Mouse (Mus musculus) limb, embryonic 11.5 days (tissue): ENCODE data around the gene Heg1. TPM values are rescaled to one million over a fixed set of nuclear protein-coding genes. Genes with fewer than 3 reads are reported as not detected.

Source experiments
- ATAC-seq: fragments of 200-750 bp; cut with Nextera tagmentation; 2 replicates; pipeline ENCODE4 v1.8.0; 2017; ENCODE audit warnings: low read depth; ENCODE audit not compliant: insufficient number of reproducible peaks, low FRiP score, low TSS enrichment
- DNase-seq: peaks from one replicate; pipeline ENCODE4 v3.0.0-alpha.2; 2015; ENCODE audit warnings: low spot score
- H3K27ac ChIP-seq: fragments of 300-500 bp; sonication (generic); replicated peaks from 2 replicates; pipeline ENCODE4 v1.5.1; 2014; ENCODE audit warnings: low read depth, mild to moderate bottlenecking, low read length
- H3K27me3 ChIP-seq: fragments of 300-500 bp; sonication (generic); 2 replicates; pipeline ENCODE4 v1.6.1; 2014; ENCODE audit warnings: mild to moderate bottlenecking, low read length, mixed read lengths; ENCODE audit not compliant: control insufficient read depth, insufficient read depth
- H3K36me3 ChIP-seq: fragments of 300-500 bp; sonication (generic); 2 replicates; pipeline ENCODE4 v1.6.1; 2014; ENCODE audit warnings: mild to moderate bottlenecking, low read length, moderate library complexity, mixed read lengths; ENCODE audit not compliant: control insufficient read depth, insufficient read depth
- H3K4me1 ChIP-seq: fragments of 300-500 bp; sonication (generic); 2 replicates; pipeline ENCODE4 v1.6.1; 2014; ENCODE audit warnings: low read length, mixed read lengths; ENCODE audit not compliant: control insufficient read depth, insufficient read depth
- H3K4me2 ChIP-seq: fragments of 300-500 bp; sonication (generic); 2 replicates; pipeline ENCODE4 v1.6.1; 2014; ENCODE audit warnings: low read depth, mild to moderate bottlenecking, moderate library complexity; ENCODE audit not compliant: severe bottlenecking
- H3K4me3 ChIP-seq: fragments of 300-500 bp; sonication (generic); 2 replicates; pipeline ENCODE4 v1.5.1; 2014; ENCODE audit warnings: low read depth, low read length
- H3K9ac ChIP-seq: fragments of 300-500 bp; sonication (generic); 2 replicates; pipeline ENCODE4 v1.6.1; 2014; ENCODE audit warnings: mild to moderate bottlenecking, low read length
- H3K9me3 ChIP-seq: fragments of 300-500 bp; sonication (generic); 2 replicates; pipeline ENCODE4 v1.6.1; 2016; ENCODE audit warnings: low read length; ENCODE audit not compliant: control insufficient read depth
- WGBS: fragments of 180-500 bp; shearing (Covaris S2); extraction: QIAGEN DNeasy Blood & Tissue Kit; methylation state at CpG from one replicate; pipeline ENCODE4 v1.1.7; 2014; 5-methylcytosine and 5-hydroxymethylcytosine counted together
- polyA plus RNA-seq: library from polyadenylated mRNA; unstranded; fragments of >200 nt; fragmentation: Nextera tagmentation; extraction: Ambion mirVana; gene quantifications from 2 replicates; pipeline ENCODE4 v1.2.1, GENCODE M21; 2014

The Heg1 gene
- polyA plus RNA-seq, 1 experiment from 2014 or later, result 11.0 TPM

DNA sequence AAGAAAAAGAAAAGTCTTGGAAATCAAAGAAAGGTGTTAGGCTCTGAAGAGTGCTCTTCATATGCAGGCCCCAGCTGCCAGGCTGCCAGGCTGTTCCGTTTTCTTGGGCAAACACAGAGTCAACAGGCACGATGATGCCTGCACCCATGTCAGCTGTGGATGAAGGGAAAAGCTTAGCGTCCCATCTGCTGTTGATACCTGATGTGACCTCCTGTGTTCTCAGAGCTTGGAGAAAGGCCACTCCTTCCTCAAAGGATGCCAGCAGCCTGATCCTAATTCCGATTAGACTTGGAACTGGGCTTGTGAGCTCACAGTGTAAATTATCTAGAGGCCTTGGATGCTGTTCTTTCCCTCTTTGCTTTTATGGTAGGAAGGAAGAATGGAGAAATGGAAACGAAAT is 51.6 kb downstream of the Heg1 start:
- no peak for ATAC-seq
- no peak overlapping the region for H3K9ac ChIP-seq
- 78% methylated on average over 5 of the region's 5 CpGs for WGBS
- no peaks in the 10 kb centered on the region for H3K27me3 ChIP-seq
- no peaks in the 10 kb centered on the region for H3K9me3 ChIP-seq
- no peak overlapping the region for H3K4me2 ChIP-seq
- H3K4me3 ChIP-seq, result no peak overlapping the region
- no peak overlapping the region for H3K27ac ChIP-seq
- DNase-seq, result no peak
- peaks cover 13% of the 10 kb centered on the region; the same call in 1 of the 2 replicates for H3K4me1 ChIP-seq
- no peaks in the 10 kb centered on the region for H3K36me3 ChIP-seq

- DNase-seq (no peak), ATAC-seq (no peak)
- no peaks in the 10 kb centered on the region for H3K36me3 ChIP-seq
- peaks cover 19% of the 10 kb centered on the region for H3K4me1 ChIP-seq
- H3K27ac ChIP-seq, result no peak overlapping the region
- no peak overlapping the region for H3K9ac ChIP-seq
- no peaks in the 10 kb centered on the region for H3K9me3 ChIP-seq
- WGBS, result 88% methylated on average over 6 of the region's 6 CpGs
- no peak overlapping the region for H3K4me3 ChIP-seq
- no peaks in the 10 kb centered on the region for H3K27me3 ChIP-seq
- H3K4me2 ChIP-seq, result no peak overlapping the region
Observed at GRCm38 (mm10) chr16:33736746-33737145, 52.6 kb downstream of the Heg1 start.

DNA sequence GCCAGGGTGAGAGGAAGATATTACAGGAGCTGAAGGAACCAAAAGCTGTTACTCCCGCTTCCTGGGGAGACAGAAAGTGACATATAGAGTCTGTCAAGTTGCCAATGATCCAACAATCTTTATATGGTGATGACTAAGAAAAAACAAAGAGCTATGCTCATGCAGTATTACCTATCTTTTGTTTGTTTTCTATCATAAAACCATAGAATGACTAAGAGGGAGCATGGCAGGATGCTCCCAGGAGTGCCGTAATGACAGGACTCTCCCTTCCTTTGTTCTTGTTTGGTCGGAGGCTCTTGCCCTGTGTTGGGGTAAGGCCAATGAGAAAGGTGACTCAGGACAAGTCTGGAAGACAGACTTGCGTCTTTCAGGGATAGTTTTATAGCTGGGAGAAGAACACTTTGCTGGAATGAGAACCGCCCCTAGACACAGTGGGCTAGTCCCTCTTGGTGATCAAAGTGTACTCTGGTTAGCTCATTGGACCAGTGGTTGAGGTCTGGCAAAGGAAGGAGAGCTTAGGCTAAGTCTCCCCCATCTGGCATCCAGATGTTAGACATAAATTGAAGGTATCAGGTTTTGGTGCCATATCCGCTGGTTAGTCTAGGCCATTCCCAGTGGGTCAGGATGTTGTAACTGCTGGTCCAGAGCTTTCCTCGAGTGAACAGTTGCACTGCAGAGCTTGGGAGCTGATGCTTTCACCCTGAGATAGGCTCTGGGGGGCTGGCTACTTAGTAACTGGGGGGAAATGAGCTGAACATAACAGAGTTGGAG is 55.0 kb downstream of the Heg1 start:
- WGBS, result 27% methylated on average over 7 of the region's 7 CpGs

DNA sequence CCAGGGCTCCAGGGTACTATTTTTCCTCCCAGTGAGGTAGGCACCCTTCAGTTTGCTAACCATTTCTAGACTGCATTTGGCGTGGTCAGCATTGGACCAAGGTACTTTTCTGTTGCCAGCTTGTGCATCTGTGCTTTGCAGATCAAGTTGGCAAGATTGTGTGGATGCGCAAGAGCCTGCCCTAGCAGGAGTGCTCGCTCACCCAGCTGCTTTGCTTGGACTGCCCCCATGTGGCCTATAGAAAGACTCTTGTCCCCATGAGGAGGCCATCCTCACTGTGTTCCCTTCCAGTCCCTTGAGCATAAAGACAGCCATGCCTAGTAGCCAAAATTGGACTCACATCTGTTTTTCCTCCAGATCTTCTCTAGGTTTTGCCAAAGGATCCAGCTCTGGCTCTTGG is 55.6 kb downstream of the Heg1 start:
- Histone ChIP-seq H3K9ac (no peak overlapping the region), H3K4me3 (no peak overlapping the region), H3K9me3 (no peaks in the 10 kb centered on the region), H3K4me1 (peaks cover 25% of the 10 kb centered on the region), H3K4me2 (no peak overlapping the region), H3K27ac (peak overlapping the region; percentile 75), H3K36me3 (no peaks in the 10 kb centered on the region), H3K27me3 (no peaks in the 10 kb centered on the region)
- ATAC-seq, result no peak
- DNase-seq, result peak; percentile 67
- 47% methylated on average over 3 of the region's 3 CpGs for WGBS

More for the DNA sequence above, 55.0 kb downstream of the Heg1 start:
- DNase-seq, result peak; percentile 79
- Histone ChIP-seq H3K9me3 (no peaks in the 10 kb centered on the region), H3K27ac (peak overlapping the region; percentile 75), H3K4me3 (no peak overlapping the region), H3K36me3 (no peaks in the 10 kb centered on the region), H3K4me1 (peaks cover 25% of the 10 kb centered on the region), H3K9ac (no peak overlapping the region), H3K4me2 (no peak overlapping the region), H3K27me3 (no peaks in the 10 kb centered on the region)
- ATAC-seq, result peak; percentile 88

- Histone ChIP-seq H3K4me1 (peaks cover 25% of the 10 kb centered on the region), H3K4me2 (no peak overlapping the region), H3K9ac (no peak overlapping the region), H3K27ac (no peak overlapping the region), H3K4me3 (no peak overlapping the region), H3K9me3 (no peaks in the 10 kb centered on the region), H3K27me3 (no peaks in the 10 kb centered on the region), H3K36me3 (no peaks in the 10 kb centered on the region)
- no peak for ATAC-seq
- DNase-seq, result no peak
- 61% methylated on average over 6 of the region's 6 CpGs for WGBS
Observed at GRCm38 (mm10) chr16:33740416-33740815, 56.2 kb downstream of the Heg1 start.

DNA sequence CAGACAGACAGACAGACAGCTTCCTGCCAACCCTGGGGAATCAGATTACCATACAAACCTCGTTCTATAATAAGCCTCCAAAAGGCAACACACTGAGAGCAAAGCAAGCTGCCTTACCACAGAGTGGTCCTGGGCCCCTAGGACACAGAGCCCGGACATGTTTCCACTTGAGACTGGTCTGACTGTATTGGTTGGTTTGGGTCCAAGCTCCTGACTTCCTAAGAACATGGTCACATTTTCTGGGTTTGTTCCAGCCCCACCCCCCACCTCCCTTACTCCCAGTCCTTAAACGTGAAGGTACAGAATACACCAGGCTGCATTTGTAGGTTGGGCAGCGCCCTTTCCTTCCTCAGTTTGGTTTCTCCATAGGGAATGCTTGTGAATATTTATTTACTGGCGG is 57.6 kb downstream of the Heg1 start:
- 57% methylated on average over 5 of the region's 5 CpGs for WGBS
- Histone ChIP-seq H3K4me3 (no peak overlapping the region), H3K9ac (no peak overlapping the region), H3K4me1 (peaks cover 25% of the 10 kb centered on the region), H3K4me2 (no peak overlapping the region), H3K27ac (peak overlapping the region; percentile 6; the same call in 1 of the 2 replicates), H3K9me3 (no peaks in the 10 kb centered on the region), H3K36me3 (no peaks in the 10 kb centered on the region), H3K27me3 (no peaks in the 10 kb centered on the region)
- ATAC-seq (no peak), DNase-seq (no peak)

GRCm38 (mm10) chr16:33742233-33742632 is 58.1 kb downstream of the Heg1 start:
- no peak overlapping the region for H3K9ac ChIP-seq
- DNase-seq (no peak), ATAC-seq (no peak)
- no peaks in the 10 kb centered on the region for H3K9me3 ChIP-seq
- 67% methylated on average over 9 of the region's 9 CpGs for WGBS
- H3K4me2 ChIP-seq, result no peak overlapping the region
- H3K4me1 ChIP-seq, result peaks cover 25% of the 10 kb centered on the region
- no peak overlapping the region for H3K4me3 ChIP-seq
- peak overlapping the region; percentile 6; the same call in 1 of the 2 replicates for H3K27ac ChIP-seq
- no peaks in the 10 kb centered on the region for H3K27me3 ChIP-seq
- no peaks in the 10 kb centered on the region for H3K36me3 ChIP-seq

DNA sequence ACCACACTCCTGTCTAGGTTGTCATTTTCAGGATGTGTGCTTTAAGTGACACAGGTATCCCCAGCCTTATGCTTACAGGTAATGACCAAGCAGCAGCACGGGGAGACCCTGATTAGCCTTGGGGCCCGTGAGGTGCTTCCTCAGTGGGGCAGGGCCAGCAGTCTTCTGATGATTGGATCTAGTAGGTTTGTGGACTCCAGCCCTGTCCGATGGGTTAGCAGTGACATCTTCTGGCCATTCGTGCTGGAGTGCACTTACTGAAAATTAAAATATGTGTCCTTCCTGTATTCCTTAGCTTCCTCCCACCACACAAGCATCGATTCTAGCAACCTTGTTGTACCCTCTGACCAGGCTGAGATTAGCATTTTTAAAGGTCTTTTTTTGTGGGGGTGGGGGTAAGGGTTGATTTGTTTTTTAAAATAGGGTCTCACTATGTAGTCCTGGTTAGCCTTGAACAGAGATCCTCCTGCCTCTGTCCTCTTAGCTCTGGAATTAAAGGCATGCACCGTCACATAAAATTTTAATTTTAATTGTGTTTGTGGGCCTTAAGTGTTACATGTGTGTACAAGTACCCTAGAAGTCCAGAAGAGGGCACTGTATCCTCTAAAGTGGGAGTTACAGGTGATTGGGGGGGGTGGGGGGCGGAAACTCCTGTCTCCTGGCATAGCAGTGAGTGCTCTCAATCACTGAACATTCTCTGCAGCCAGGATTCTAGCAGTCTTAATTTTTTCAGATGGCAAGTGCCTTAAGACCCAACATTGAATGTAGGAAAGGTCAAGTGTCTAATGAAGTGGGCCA is 60.7 kb downstream of the Heg1 start:
- peak; percentile 55 for DNase-seq
- WGBS, result 66% methylated on average over 7 of the region's 7 CpGs
- no peak for ATAC-seq
- Histone ChIP-seq H3K4me1 (peaks cover 12% of the 10 kb centered on the region), H3K4me2 (no peak overlapping the region), H3K4me3 (no peak overlapping the region), H3K27me3 (no peaks in the 10 kb centered on the region), H3K9me3 (no peaks in the 10 kb centered on the region), H3K9ac (no peak overlapping the region), H3K36me3 (no peaks in the 10 kb centered on the region), H3K27ac (no peak overlapping the region)
